Mouse (Mus musculus): ENCODE measurements around the gene Csta1.
"Not testable (repeated sequence)": the region's sequence is repeated elsewhere in the genome, so short reads cannot be mapped to it uniquely, and the experiment has no call there.

The Csta1 gene

GRCm38 (mm10) chr16:36131141-36131540 is at the start of gene Csta1:
Csta1 (minus strand) TSS chr16:36131241.
- DNase-seq (ENCODE audit: low read depth, low spot score) = no peak

GRCm38 (mm10) chr16:36179910-36180309 is 48.9 kb upstream of the Csta1 start:
- no peak for DNase-seq (ENCODE audit: low read depth, low spot score)

GRCm38 (mm10) chr16:36176108-36176507 is 45.1 kb upstream of the Csta1 start:
- DNase-seq (ENCODE audit: low read depth, low spot score) = no peak

- DNase-seq (ENCODE audit: low read depth, low spot score) = not testable (repeated sequence)
Observed at GRCm38 (mm10) chr16:36167841-36168240, 36.8 kb upstream of the Csta1 start.

- DNase-seq (ENCODE audit: low read depth, low spot score) = no peak
Observed at GRCm38 (mm10) chr16:36156402-36156975, 25.4 kb upstream of the Csta1 start, which contains the start of gene Stfa2l1. Stfa2l1 (plus strand) TSS chr16:36156811.

- no peak for DNase-seq (ENCODE audit: low read depth, low spot score)
Observed at GRCm38 (mm10) chr16:36138201-36138600, 7.2 kb upstream of the Csta1 start.

- DNase-seq (ENCODE audit: low read depth, low spot score) = no peak
Observed at GRCm38 (mm10) chr16:36128092-36128491, 2.9 kb downstream of the Csta1 start.

- not testable (repeated sequence) for DNase-seq (ENCODE audit: low read depth, low spot score)
Observed at GRCm38 (mm10) chr16:36115751-36116150, 15.3 kb downstream of the Csta1 start.

GRCm38 (mm10) chr16:36111486-36111885 is 19.6 kb downstream of the Csta1 start:
- DNase-seq (ENCODE audit: low read depth, low spot score) = not testable (repeated sequence)

GRCm38 (mm10) chr16:36102211-36102610 is 28.8 kb downstream of the Csta1 start:
- DNase-seq (ENCODE audit: low read depth, low spot score) = no peak

- DNase-seq (ENCODE audit: low read depth, low spot score) = no peak
Observed at GRCm38 (mm10) chr16:36101526-36101925, 29.5 kb downstream of the Csta1 start.

- DNase-seq (ENCODE audit: low read depth, low spot score) = not testable (repeated sequence)
Observed at GRCm38 (mm10) chr16:36097813-36098499, 33.1 kb downstream of the Csta1 start.

GRCm38 (mm10) chr16:36094079-36094478 is 37.0 kb downstream of the Csta1 start:
- DNase-seq (ENCODE audit: low read depth, low spot score) = no peak

GRCm38 (mm10) chr16:36090785-36091509 is 40.1 kb downstream of the Csta1 start:
- DNase-seq (ENCODE audit: low read depth, low spot score) = no peak

- no peak for DNase-seq (ENCODE audit: low read depth, low spot score)
Observed at GRCm38 (mm10) chr16:36089850-36090616, 41.0 kb downstream of the Csta1 start.

- DNase-seq (ENCODE audit: low read depth, low spot score) = no peak
Observed at GRCm38 (mm10) chr16:36089065-36089464, 42.0 kb downstream of the Csta1 start.

- no peak for DNase-seq (ENCODE audit: low read depth, low spot score)
Observed at GRCm38 (mm10) chr16:36087846-36088245, 43.2 kb downstream of the Csta1 start.

- no peak for DNase-seq (ENCODE audit: low read depth, low spot score)
Observed at GRCm38 (mm10) chr16:36079916-36080315, 51.1 kb downstream of the Csta1 start.

GRCm38 (mm10) chr16:36074772-36075171 is 56.3 kb downstream of the Csta1 start:
- DNase-seq (ENCODE audit: low read depth, low spot score) = no peak

GRCm38 (mm10) chr16:36072410-36073011 is 58.5 kb downstream of the Csta1 start:
- DNase-seq (ENCODE audit: low read depth, low spot score) = no peak

Data from CD4-positive helper T cell, adult 2 months (primary cell).